Mouse (Mus musculus) thymus, postnatal 14 days (tissue): ENCODE results near the gene Gins2.
A peak's percentile ranks its signal among the peaks of the same experiment; 100 is the strongest.

ENCODE experiments used
- DNase-seq: peaks from one replicate; pipeline ENCODE4 v3.0.0; 2021

Gins2 gene

GRCm38 (mm10) chr8:120543416-120544055 lies 45.6 kb downstream of the Gins2 start:
- DNase-seq: peak; percentile 85

DNA sequence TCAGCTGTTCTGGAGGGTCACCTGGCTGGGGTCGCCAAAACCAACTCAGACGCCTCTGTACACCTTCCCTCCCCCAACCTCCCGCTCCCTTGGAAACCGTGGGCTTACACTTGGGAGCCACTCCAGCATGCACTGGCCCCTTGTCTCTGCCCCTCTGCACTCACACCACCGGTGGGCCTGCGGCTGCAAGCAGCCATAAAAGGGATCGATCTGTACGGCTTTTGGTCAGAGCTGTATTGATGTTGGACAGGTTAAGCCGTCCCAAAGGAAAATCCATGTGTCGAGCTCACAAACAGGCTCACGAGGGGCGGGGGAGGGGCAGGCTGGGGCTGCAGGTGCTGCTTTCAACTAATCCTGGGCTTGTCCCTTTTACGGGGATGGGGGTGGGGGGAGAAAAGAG lies 46.1 kb downstream of the Gins2 start:
- peak; percentile 53 for DNase-seq

GRCm38 (mm10) chr8:120539775-120540625 lies 49.1 kb downstream of the Gins2 start:
- peak; percentile 58 for DNase-seq

DNA sequence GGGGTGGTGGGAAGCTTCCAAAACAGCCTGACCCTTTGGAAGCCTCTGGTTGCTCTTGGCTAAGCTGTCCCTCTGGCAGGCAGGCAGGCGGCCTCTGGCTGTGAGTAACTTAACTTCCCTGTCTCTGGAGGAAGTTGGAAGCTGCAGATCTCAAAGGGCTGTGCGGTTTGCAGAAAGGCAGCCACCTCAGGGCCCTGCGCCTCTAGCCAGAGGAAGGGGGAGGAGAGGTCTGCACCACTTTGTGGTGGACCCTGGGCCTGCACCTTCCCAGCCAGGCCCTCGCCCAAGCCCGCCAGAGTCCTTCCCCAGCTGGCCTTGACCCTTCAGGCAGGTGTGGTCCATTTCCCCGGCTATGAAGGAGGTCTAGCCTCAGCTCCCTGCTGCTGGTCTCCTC lies 49.7 kb downstream of the Gins2 start:
- DNase-seq: peak; percentile 71

DNA sequence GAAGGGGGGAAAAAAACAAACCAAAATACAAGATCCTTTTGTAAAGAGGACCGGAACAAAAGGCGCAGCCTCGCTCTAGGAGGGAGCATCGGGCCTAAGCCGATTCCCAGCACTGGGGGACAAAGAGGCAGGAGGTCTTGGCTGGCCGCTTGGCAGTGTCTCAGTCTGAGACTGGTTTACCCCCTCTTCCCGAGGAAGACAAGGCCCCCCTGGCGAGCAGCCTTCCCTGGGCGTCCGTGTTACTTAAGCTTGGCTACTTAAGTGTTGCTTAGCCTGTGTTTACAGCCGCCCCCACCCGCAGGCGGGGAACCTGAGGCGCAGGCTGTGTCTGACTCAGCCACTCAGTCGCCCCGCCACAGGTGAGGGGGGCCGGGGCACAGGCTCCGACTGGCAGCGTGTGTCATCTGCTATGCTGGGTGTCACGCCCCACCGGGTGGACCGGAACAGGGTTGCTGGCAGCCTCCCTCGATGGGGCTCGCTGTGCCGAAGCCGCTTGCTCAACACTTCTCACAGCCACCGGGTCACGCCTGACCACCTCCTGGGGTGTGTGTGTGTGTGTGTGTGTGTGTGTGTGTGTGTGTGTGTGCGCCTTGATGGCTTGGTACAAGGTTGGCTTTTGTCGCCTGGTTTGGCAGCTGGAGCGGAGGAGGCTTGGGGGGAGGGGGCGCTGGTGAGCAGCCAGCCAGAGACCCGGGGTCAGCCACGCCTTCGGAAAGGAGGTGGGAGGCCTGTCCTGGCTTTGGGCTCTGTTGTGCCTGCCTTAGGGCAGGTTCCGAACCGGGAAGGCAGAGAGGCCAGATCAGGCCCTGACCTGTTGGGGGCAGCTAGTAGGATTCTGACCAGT lies 50.5 kb downstream of the Gins2 start:
- peak; percentile 94 for DNase-seq

- DNase-seq: peak; percentile 72
Observed at GRCm38 (mm10) chr8:120537818-120538396, 51.2 kb downstream of the Gins2 start.

DNA sequence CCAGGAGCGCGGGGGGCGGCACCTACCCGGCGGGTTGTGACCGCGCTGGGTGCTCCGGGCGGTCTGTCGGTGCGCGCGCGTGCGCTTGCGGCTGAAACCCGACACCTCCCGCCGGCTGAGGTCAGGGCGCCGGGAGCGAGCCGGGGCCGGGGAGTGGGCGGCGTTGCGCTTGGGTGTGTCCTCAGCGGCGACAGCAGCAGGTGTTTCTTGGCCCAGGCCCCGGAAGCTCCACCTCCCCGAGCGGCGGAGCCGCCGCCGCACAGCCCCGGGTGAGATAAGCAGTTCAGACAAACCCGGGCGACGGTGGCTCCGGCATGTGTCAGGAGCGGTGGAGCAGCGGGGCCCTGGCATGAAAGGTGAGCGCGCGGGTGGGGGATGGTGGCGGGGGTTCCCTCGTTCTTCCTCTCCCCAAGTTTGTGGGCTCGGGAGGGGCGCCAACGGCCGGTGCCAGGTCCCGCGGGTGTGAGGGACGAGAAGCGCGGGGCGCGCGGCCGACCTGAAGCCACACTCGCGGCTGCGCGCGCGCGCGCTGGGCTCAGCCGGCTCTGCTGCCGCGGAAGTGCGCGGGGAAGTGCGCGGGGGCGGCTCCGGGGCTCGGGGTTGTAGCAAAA lies 51.8 kb downstream of the Gins2 start:
- peak; percentile 94 for DNase-seq

- DNase-seq: peak; percentile 66
Observed at GRCm38 (mm10) chr8:120536306-120537206, 52.5 kb downstream of the Gins2 start.

- DNase-seq: peak; percentile 68
Observed at GRCm38 (mm10) chr8:120535452-120536305, 53.4 kb downstream of the Gins2 start.

DNA sequence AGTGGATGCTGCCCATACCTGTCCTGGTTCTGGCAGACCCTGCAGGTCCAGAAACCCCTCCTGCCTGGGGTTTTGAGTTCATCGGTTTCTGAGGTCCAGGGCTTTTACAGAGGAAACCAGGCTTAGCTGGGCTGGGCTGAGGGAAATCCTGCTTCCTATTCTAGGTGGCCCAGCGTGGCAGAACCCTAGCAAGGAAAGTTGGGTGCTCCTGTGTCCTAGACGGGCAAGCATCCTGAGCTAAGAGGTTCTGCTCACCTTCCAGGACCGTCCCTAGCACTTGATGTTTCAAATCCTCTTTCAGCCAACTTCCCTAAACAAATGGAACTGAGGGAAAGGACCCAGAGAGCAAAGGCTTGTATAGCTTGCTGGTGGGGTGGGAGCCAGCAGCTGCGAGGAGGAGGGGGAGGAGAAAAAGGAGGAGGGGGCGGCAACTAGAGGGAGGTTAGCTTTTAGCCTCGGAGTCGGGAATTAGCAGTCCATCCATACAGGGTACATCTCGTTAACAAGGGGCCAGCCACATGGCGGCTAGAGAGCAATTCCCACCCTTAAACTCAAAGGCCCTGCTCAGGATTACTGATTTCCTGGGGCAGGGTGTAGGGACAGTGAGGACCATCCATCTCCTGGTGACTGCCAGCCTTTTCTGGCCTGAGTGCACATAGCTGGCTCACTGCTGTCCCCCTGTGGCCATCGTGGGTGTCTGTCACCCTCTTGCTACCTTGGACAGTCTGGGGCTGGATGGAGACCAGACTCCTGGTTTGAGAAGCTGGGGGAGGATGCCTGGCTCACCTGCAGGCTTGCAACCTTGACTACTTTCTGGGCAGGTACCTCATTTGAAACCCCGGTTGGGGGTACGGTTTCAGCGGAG lies 54.4 kb downstream of the Gins2 start:
- DNase-seq: peak; percentile 87

GRCm38 (mm10) chr8:120534080-120534479 lies 55.0 kb downstream of the Gins2 start:
- DNase-seq: peak; percentile 26

DNA sequence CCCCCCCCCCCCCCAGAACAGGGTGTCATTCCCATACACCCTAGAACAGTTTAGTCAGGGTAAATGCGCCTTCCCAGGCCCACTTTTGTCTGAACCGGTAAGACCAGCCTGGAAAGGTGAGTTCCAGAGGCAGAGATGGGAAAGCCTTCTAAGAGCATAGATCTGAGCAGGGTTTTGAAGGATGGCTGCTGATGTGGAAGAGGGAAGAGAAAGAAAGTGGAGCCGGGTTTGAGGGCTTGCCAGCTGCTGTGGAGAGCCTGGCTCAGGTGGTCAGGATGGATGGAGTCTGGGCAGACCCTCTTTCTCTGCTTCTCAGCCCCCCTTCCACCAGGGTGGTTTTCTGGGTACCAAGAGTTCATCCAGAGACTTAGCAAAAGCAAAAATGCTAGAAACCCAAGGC lies 55.7 kb downstream of the Gins2 start:
- no peak for DNase-seq

DNA sequence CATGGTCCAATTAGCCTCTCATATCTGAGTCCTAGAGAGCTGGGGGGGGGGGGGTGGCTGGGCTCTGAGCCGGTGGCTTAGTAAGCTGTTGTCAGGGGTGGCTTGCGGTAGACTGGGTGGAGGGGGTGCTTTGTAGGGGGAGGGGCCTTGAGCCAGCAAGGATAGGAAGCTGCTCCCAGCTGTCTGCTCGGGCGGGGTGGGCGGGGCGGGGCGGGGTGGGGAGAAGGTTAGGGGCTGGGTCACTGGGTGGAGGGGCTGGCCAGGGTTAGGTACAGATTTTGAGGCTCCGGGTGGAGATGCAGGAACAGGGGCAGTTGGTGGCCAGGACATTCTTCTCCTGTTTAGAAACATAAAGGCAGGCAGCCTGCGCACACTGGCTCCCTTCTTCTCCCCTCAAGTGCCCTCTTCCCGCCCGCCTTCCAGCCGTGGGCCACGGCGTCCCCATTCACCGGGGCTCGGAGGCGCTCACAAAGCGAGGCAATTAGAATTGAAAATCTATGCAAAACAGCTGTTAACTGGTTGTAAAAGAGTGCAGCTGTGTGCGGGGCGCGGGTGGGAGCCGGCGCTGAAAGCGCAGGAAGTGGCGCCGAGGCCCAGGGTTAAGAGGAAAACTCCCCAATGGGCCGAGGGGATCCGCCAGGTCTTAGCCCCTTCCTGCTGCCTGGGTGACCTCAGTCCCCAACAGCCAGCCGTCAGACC lies 56.4 kb downstream of the Gins2 start:
- DNase-seq: peak; percentile 86

DNA sequence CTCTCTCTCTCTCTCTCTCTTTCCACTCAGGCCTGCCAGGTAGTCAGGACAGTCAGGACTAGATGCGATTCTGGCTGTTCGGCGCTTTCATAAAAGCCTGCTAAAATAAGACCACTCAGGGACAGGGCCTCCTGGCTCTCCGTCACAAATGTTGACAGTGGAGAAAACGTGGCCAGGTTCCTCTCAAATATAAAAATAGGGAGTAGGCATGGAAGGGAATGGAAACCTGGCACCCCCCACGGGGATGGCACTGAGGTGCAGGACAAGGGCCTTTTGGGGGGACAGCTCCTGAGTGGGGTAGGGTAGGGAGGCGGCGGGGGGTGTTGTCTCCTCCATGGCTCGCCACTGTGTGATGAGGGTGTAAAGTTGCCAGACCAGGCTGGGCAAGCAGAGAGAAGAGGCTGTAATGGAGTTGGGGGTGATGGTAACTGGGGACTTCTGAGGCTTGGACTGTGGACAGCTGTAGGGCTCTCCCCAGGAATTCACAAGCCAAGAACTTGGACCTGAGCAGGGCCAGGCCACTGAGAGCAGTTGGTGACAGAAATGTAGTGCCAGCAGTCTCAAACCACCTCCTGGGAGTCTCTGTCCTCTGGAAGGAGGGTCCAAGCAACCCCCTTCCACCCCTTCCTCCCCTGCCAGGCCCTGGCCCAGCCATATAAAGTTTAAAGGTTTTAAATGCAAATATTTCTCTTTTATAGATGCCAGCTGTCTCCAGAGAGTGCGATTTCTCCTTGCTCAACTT lies 57.2 kb downstream of the Gins2 start:
- peak; percentile 36 for DNase-seq

DNA sequence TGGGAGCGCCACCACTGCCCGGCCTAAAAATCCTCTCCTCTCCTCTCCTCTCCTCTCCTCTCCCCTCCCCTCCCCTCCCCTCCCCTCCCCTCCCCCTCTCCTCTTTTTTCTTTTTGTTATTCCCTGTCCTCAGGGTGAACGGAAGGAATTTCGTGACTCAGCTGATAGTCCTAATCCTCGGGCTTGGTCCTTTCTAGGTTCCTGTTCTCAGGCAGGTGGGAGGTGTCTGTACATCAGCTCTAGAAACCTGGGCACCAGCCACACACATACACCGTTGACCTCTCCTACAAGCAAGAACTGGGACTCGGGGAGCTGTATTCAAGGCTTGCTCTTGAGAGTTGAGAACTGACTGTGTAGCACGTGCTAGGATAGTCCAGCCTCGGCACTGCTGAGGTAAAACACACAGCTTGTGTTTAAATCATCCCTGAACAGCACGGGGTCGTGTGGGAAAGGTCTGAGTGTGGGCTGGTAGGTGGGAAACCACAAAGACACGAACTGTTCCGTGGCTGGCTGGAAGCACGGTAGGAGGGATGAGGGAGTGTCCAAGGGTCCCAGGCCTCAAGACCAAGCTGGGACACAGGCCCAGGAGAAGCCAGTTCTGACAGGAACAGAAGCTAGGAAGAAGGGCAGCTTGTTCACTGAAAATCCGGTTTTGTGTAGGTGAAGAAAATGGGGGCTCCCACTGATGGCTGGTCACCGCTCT lies 58.0 kb downstream of the Gins2 start:
- DNase-seq: no peak

GRCm38 (mm10) chr8:120529226-120529625 lies 59.9 kb downstream of the Gins2 start:
- no peak for DNase-seq
